Mouse (Mus musculus) adrenal gland, postnatal 4 days (tissue): Measurements from ENCODE around the gene Olfr860. TPM values are rescaled to one million over a fixed set of nuclear protein-coding genes. Genes with fewer than 3 reads are reported as not detected.
"Not testable (repeated sequence)": the region's sequence is repeated elsewhere in the genome, so short reads cannot be mapped to it uniquely, and the experiment has no call there.

ENCODE experiments used
- DNase-seq, 2 experiments: peaks; one replicate each; pipeline ENCODE4 v3.0.0; 2021 to 2022; ENCODE audit warnings: low spot score in 2 of 2, mixed read lengths in 2 of 2
- long read RNA-seq, 2 experiments: library from polyadenylated mRNA; stranded (forward); transcript quantifications; one replicate each; pipeline ENCODE4 v2.0.0; 2021
- total RNA-seq, 2 experiments: library from RNA; stranded (reverse); gene quantifications; 2 replicates each; pipeline ENCODE4 v1.2.3; 2021

Olfr860 gene
- total RNA-seq, result not detected
- long read RNA-seq, experiment 1, result 0 reads
- long read RNA-seq, experiment 2, result 0 reads

DNA sequence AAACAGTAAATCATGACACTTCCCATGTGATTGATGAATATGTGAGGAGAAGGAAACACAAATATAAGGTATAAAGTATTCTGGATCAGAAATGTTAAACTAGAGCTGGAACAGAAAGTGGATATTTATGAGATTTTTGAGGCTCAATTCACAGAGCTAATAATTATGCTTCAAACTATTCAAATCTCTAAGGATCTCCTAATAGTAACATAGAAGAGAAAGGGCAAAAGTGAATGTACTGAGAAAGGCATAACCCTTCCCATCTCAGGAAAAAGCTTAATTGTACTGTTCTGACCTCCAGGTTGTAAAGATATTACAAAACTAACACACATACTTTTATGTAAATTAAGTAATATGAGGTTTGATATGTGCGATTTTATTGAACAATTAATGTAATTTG is at the start of gene Olfr860:
Gene Olfr860 (minus strand): TSS at position 101 of the 400 bp plus-strand sequence.
- DNase-seq, result no peak

DNA sequence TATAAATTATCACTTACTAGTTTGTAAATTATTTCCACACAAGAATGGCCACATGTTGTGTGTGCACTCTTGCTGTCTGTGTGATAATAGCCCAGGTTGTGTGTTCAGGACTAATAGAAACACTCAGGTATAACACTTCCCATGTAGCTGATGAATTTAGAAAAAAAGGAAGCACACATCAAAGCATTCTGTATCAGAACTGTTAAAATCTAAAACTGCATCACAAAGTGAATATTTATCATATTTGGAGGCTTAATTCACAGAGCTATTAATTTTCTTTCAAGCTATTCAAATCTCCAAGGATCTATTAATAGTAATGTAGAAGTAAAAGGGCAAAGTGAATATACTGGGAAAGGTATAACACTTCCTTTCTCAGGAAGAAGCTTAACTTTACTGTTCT is 38.4 kb upstream of the Olfr860 start, which contains the start of gene Olfr862:
Gene Olfr862 (minus strand): TSS at position 101 of the 400 bp plus-strand sequence.
- no peak for DNase-seq

DNA sequence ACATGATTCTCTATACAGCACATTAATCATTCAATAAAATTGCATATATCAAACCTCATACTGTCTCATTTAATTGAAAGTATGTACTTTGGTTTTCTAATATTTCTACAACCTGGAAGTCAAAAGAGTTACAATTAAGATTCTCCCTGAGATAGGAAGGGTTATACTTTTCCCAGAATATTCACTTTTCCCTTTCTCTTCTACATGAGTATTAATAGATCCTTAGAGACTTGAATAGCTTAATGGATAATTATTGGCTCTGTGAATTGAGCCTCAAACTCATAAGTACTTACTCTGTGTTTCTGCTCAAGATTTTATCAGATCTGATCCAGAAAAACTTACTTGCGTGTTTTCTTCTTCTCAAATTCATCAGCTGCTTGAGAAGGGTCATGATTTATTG is 44.9 kb downstream of the Olfr860 start, which contains the start of gene Olfr859:
Gene Olfr859 (plus strand): TSS at position 301 of the 400 bp plus-strand sequence.
- DNase-seq, result not testable (repeated sequence)

DNA sequence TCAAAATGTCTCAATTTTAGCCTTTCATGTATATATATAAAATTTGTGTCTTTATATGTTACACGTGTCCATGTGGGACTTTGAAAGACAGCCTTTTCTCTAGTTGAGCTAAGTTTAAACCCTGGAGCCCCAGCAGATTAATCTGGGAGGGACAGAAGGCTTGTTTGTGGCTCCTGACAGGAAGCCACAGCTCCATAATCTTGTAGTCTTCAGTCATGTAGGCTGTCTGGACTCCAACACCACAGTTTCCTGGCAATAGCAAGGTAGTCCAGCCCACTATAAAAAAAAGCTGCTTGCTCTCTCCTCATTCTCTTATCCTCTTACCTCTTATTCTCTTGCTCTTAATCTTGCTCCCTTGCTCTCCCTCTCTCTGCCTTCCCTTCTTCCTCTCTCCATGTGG is 46.5 kb downstream of the Olfr860 start:
- no peak for DNase-seq

Other genes starting within 250 kb of the Olfr860 start
- gene Zfp317, start 227.6 kb downstream of the Olfr860 start, total RNA-seq, result 10 to 100 TPM; 21.9 to 25.3 TPM
- not detected for gene Olfr857, start 140.3 kb downstream of the Olfr860 start, total RNA-seq
- gene Olfr58, start 69.5 kb downstream of the Olfr860 start, total RNA-seq, result not detected
- gene Olfr859, start 44.8 kb downstream of the Olfr860 start, total RNA-seq, result not detected
- gene Olfr862, start 38.3 kb upstream of the Olfr860 start, total RNA-seq, result not detected
- not detected for gene Olfr77, start 67.1 kb upstream of the Olfr860 start, total RNA-seq
- not detected for gene Olfr866, start 178.3 kb upstream of the Olfr860 start, total RNA-seq
- gene Olfr867, start 207.8 kb upstream of the Olfr860 start, total RNA-seq, result not detected
- not detected for gene Olfr868, start 248.9 kb upstream of the Olfr860 start, total RNA-seq